Mouse (Mus musculus) stomach, embryonic 15.5 days (tissue): ENCODE measurements around the gene Zfhx3. TPM values are rescaled to one million over a fixed set of nuclear protein-coding genes. Genes with fewer than 3 reads are reported as not detected.

Source experiments
- ATAC-seq: fragments of 200-750 bp; cut with Nextera tagmentation; 2 replicates; pipeline ENCODE4 v1.8.0; 2017; ENCODE audit warnings: low read depth, moderate number of reproducible peaks, moderate TSS enrichment; ENCODE audit not compliant: insufficient read depth, low FRiP score
- H3K27ac ChIP-seq: fragments of 300-500 bp; sonication (generic); 2 replicates; pipeline ENCODE4 v1.5.1; 2015; ENCODE audit warnings: mild to moderate bottlenecking, inconsistent platforms
- H3K27me3 ChIP-seq: fragments of 300-500 bp; sonication (generic); replicated peaks from 2 replicates; pipeline ENCODE4 v1.6.1; 2015; ENCODE audit warnings: inconsistent platforms
- H3K36me3 ChIP-seq: fragments of 300-500 bp; sonication (generic); 2 replicates; pipeline ENCODE4 v1.6.1; 2015; ENCODE audit warnings: inconsistent platforms
- H3K4me1 ChIP-seq: fragments of 300-500 bp; sonication (generic); 2 replicates; pipeline ENCODE4 v1.6.1; 2015; ENCODE audit warnings: inconsistent platforms
- H3K4me2 ChIP-seq: fragments of 300-500 bp; sonication (generic); 2 replicates; pipeline ENCODE4 v1.6.1; 2015; ENCODE audit warnings: mild to moderate bottlenecking, inconsistent platforms
- H3K4me3 ChIP-seq: fragments of 300-500 bp; sonication (generic); replicated peaks from 2 replicates; pipeline ENCODE4 v1.5.1; 2015; ENCODE audit warnings: inconsistent platforms
- H3K9ac ChIP-seq: fragments of 300-500 bp; sonication (generic); 2 replicates; pipeline ENCODE4 v1.6.1; 2015; ENCODE audit warnings: inconsistent platforms
- H3K9me3 ChIP-seq: fragments of 300-500 bp; sonication (generic); 2 replicates; pipeline ENCODE4 v1.6.1; 2016; ENCODE audit warnings: inconsistent platforms
- WGBS: fragments of 180-500 bp; shearing (Covaris S2); methylation state at CpG from one replicate; pipeline ENCODE4 v1.1.7; 2015; 5-methylcytosine and 5-hydroxymethylcytosine counted together
- polyA plus RNA-seq: library from polyadenylated mRNA; unstranded; fragments of >200 nt; fragmentation: Nextera tagmentation; extraction: Ambion mirVana; gene quantifications from 2 replicates; pipeline ENCODE4 v1.2.1, GENCODE M21; 2015

The Zfhx3 gene
- polyA plus RNA-seq, 1 experiment from 2014 or later = 12.9 TPM

DNA sequence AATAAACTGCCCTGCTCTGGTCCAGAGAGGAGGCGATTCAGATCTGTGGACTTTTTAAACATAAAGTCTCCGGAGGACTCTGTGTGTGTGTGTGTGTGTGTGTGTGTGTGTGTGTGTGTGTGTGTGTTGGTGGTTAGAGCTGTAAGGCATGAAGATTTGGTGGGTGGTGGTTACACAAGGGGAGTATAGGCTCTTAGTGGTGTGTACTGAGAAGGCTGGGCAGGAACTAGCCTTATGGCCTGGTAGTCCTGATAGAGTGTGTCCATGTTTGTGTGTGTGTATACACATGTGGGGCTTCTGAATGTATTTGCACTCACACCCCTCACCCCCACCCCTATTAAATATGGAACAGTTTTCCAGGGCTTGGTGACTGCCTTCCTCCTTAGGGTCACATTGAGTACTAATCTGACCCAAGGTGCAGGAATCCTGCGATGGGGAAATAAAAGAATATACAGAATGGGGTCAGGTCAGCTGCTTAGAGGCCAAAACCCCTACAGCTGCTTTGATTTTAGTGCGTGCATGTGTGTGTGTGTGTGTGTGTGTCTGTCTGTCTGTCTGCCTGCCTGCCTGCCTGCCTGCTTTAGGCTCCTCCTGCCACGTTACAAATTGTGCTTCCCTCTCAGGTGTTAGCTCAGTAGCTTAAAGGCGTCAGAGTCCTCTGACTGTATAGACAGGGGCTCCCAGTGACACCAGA lies 764.6 kb downstream of the Zfhx3 start:
- H3K4me1 ChIP-seq = peaks cover 49% of the 10 kb centered on the region
- WGBS = 19% methylated on average over 6 of the region's 6 CpGs
- no peak overlapping the region for H3K9ac ChIP-seq
- H3K4me3 ChIP-seq = peak overlapping the region; percentile 14; the same call in 1 of the 2 replicates
- H3K36me3 ChIP-seq = no peaks in the 10 kb centered on the region
- H3K9me3 ChIP-seq = no peaks in the 10 kb centered on the region
- H3K27me3 ChIP-seq = no peaks in the 10 kb centered on the region
- peak overlapping the region; percentile 54 for H3K27ac ChIP-seq
- ATAC-seq = peak; percentile 24; the same call in 1 of the 2 replicates
- peak overlapping the region; percentile 71 for H3K4me2 ChIP-seq

DNA sequence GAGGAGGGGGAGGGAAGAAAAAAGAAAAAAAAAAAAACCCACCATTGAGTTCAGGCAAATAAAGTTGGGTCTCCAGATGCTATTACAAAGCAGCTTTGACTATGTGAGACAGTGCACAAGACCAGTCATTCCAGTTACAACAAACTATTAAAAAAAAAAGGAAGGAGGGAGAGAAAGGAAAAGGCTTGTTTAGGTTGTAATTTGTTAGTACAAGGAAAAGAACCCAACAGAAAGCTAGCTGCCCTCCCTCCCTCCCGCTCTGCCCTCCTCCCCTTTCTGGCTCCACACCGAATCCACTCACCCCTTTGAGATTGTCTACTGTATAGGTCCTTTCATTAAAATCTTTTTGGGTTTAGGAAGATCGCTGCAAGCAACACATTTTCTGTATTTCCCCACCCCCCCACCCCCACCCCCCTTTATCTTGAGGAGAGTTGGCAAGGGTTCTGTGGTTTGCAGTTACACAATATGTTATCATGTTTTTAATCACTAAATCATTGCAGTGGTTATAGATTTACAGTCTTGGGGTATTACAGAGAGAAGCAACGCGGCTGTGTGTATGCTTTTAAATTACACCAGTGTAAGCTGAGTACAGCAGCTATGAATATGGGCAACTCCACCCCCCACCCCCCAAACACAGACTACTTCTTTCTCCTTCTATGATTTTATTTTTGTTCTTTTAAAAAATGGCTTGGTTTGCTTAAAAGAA lies 765.3 kb downstream of the Zfhx3 start:
- Histone ChIP-seq H3K9me3 (no peaks in the 10 kb centered on the region), H3K4me3 (no peak overlapping the region), H3K27ac (peak overlapping the region; percentile 54), H3K9ac (no peak overlapping the region), H3K36me3 (no peaks in the 10 kb centered on the region), H3K27me3 (no peaks in the 10 kb centered on the region), H3K4me2 (peak overlapping the region; percentile 71; the same call in 1 of the 2 replicates), H3K4me1 (peaks cover 55% of the 10 kb centered on the region)
- 10% methylated on average over 5 of the region's 5 CpGs for WGBS
- no peak for ATAC-seq

DNA sequence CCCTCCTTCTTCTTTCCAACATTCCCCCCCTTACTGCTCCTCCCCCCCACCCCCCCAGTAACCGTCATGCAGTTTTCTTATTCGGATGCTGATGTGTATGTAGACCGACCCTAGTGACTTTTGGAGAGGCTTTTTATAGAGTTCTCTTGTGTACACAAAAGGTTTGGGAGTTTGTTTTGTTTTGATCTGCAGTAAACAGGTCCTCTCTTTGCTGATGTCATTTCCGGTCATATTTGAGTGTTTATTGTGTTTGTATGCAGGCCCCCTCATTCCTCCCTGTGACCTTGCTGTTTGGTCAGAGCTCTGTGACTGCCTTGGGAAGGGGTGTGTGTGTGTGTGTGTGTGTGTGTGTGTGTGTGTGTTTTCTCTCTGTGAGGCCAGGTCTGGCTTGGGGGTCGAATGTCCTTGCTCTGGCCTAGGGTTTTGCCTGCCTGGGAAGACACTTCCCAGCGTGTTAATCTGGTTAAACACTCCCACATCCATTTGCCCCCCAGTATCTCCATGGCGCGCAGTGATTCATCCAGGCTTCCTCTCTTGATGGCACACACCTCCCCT lies 766.5 kb downstream of the Zfhx3 start:
- Histone ChIP-seq H3K4me3 (no peak overlapping the region), H3K27ac (peak overlapping the region; percentile 54; the same call in 1 of the 2 replicates), H3K9ac (no peak overlapping the region), H3K4me1 (peaks cover 66% of the 10 kb centered on the region), H3K4me2 (no peak overlapping the region), H3K36me3 (no peaks in the 10 kb centered on the region), H3K9me3 (no peaks in the 10 kb centered on the region), H3K27me3 (no peaks in the 10 kb centered on the region)
- no peak for ATAC-seq
- 29% methylated on average over 8 of the region's 8 CpGs for WGBS

DNA sequence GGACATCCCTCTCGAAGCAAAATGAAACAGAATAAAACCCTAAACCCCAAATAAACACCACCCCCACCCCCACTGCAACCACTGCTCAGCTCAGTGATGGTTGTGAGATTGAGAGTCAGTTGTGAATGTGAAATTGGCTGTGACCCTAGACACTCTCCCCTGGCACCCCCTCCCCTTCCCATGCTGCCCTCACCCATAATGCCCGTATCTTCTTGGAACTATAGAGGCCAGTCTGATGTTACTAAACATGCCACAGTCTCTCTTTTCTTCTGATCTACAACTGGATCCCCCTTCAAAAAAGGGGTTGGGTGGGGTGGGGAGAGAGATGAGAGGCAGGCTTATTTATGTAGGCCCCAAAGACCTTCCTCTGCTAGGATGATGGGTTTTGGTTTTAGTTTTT lies 767.0 kb downstream of the Zfhx3 start:
- H3K27ac ChIP-seq = peak overlapping the region; percentile 26; the same call in 1 of the 2 replicates
- H3K4me2 ChIP-seq = no peak overlapping the region
- no peak overlapping the region for H3K4me3 ChIP-seq
- no peak overlapping the region for H3K9ac ChIP-seq
- ATAC-seq = no peak
- no peaks in the 10 kb centered on the region for H3K27me3 ChIP-seq
- H3K36me3 ChIP-seq = no peaks in the 10 kb centered on the region
- H3K4me1 ChIP-seq = peaks cover 67% of the 10 kb centered on the region
- 48% methylated on average over 2 of the region's 2 CpGs for WGBS
- H3K9me3 ChIP-seq = no peaks in the 10 kb centered on the region

DNA sequence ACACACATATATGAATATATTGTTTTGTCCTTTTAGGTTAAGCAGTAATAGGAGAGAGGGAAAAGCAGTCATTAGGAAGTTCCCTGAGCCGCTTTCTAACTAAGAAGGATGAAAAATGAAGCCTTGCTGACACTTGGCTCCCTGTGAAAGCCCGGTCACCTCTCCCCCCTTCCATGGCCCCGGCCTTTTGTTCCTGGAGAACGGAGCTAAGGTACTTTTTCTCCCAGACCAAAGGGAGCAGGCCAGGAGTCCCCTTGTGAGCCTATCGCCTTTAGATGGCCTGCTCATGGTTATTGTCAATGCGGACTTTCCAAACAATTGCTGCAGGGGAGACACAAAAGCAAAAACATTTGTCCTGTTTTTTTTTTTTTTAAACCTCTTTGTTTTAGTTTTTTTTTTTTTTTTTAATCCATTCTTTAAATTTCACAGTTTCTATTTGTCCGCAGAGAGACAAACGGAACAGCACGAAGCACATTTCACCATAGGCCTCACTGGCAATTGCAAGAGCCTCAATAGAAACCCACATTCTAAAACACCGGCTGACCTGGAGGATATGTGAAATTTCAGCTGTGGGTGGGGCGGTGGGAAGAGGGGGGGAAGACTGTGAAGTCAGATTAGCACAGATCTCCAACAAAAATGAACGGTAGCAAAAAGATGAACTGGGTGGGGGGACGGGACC lies 767.6 kb downstream of the Zfhx3 start:
- peak overlapping the region; percentile 61 for H3K27ac ChIP-seq
- H3K4me3 ChIP-seq = no peak overlapping the region
- no peak overlapping the region for H3K9ac ChIP-seq
- no peaks in the 10 kb centered on the region for H3K9me3 ChIP-seq
- H3K4me1 ChIP-seq = peaks cover 67% of the 10 kb centered on the region
- H3K4me2 ChIP-seq = no peak overlapping the region
- 38% methylated on average over 13 of the region's 13 CpGs for WGBS
- H3K36me3 ChIP-seq = no peaks in the 10 kb centered on the region
- H3K27me3 ChIP-seq = no peaks in the 10 kb centered on the region
- ATAC-seq = no peak

DNA sequence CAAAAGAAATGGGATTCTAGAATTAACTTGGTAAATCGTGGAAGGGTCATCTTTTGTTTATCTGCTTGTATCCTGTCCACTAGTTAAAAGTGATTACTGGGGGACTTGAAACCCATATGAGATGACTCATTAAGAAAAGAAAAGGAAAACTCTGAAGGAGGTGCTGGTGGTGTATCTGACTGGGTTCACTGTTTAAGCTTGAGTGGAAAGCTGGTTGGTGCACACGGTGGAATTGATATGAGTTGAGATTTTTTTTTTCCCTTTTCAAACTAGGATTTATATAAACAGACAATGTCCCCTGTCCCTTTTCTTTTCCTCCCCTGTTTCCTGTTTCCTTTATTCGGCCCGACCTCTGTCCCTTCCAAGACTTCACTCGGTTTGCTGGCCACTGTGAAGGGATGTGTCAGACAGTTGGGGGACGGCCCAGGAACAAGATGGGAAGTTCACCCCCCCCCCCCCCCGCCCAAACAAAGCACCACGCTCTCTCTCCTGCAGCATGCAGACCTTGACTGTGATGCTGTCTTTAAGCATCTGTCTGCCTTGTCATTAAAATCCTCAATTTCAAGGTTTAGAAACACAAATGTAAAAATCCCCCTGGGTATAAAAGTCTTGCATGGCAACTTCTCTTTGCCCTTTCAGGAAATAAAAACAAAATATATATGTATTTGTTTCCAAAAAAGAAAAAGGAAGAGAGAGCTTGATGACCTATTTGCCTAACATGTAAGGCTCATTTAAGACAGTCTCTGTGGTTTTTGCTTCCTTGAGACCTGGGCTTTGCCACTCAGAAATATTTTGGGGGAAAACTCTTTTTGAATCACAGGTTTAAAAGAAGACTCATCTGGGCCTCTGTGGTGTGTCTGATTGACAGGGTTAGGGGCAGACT lies 768.4 kb downstream of the Zfhx3 start:
- H3K4me1 ChIP-seq = peaks cover 64% of the 10 kb centered on the region
- 16% methylated on average over 8 of the region's 8 CpGs for WGBS

DNA sequence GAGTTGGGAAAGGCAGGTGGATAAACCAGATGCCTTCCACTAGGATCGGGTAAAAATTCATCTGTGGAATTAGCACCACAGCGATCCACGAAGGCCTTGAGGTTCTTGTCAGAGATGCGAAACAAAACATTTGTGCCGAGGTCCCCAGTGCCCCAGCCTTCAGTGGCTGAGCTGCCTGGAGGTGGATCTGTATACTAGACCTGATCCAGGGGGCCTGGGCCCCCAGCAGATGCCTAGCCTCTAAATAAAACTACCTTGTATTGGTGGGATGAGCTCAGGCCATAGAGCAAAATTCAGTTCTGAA lies 769.0 kb downstream of the Zfhx3 start:
- H3K4me3 ChIP-seq = no peak overlapping the region
- no peaks in the 10 kb centered on the region for H3K9me3 ChIP-seq
- H3K4me2 ChIP-seq = no peak overlapping the region; the same call in 1 of the 2 replicates
- H3K9ac ChIP-seq = no peak overlapping the region
- H3K4me1 ChIP-seq = peaks cover 67% of the 10 kb centered on the region
- peak overlapping the region; percentile 87 for H3K27ac ChIP-seq
- no peaks in the 10 kb centered on the region for H3K36me3 ChIP-seq
- 31% methylated on average over 5 of the region's 5 CpGs for WGBS
- H3K27me3 ChIP-seq = no peaks in the 10 kb centered on the region
- ATAC-seq = no peak

More for the DNA sequence above, 768.4 kb downstream of the Zfhx3 start:
- Histone ChIP-seq H3K36me3 (no peaks in the 10 kb centered on the region), H3K27me3 (no peaks in the 10 kb centered on the region), H3K27ac (peak overlapping the region; percentile 87), H3K4me3 (no peak overlapping the region), H3K4me2 (no peak overlapping the region), H3K9ac (no peak overlapping the region), H3K9me3 (no peaks in the 10 kb centered on the region)
- no peak for ATAC-seq

DNA sequence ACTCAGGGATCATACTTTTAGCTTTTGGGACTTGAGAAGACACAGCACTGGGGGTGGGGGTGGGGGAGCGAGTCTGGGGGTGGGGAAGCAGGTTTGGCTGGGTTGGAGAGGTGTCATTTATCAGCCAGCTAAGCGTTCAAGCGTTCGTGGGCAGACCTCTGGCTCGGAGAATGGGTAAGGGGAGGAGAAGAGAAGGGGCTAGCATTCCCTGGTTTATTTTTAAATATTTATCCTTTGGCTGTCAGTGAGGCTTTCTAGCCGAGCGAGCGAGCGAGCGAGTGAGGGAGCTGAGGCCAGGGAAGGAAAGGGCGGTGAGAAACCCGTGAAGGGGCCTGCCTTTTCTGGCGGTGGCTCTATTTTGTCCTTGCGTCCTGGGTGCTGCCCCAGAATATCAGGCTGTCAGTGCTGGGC lies 769.6 kb downstream of the Zfhx3 start:
- H3K4me3 ChIP-seq = 0 out of 2 replicates have a peak overlapping the region, but pooled peaks have one; percentile 6

DNA sequence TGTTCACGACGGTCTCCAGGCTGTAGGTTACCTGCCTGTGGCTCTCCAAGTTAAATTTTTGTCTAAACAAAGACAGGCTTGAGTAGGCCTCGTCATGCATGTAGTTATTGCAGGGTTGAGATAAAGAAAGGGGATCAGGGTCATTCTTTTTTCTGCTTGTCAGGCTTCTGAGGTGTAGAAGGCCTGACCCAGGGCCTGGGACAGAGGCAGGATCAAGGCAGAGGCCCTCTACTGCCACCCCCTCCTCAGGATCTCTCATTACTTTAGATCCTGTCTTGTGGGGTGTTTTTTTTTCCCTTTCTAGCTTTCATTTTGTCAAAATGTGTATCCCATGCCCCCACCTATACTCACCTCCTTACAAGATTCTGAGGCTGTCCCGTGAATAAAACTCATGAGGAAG lies 770.2 kb downstream of the Zfhx3 start:
- Histone ChIP-seq H3K4me2 (peak overlapping the region; percentile 44), H3K9ac (no peak overlapping the region), H3K4me1 (peaks cover 71% of the 10 kb centered on the region), H3K27ac (peak overlapping the region; percentile 87), H3K9me3 (no peaks in the 10 kb centered on the region), H3K36me3 (no peaks in the 10 kb centered on the region), H3K4me3 (no peak overlapping the region), H3K27me3 (no peaks in the 10 kb centered on the region)
- ATAC-seq = no peak
- 33% methylated on average over 4 of the region's 4 CpGs for WGBS

More for the DNA sequence above, 769.6 kb downstream of the Zfhx3 start:
- no peak for ATAC-seq
- Histone ChIP-seq H3K27me3 (no peaks in the 10 kb centered on the region), H3K9ac (no peak overlapping the region), H3K36me3 (no peaks in the 10 kb centered on the region), H3K4me1 (peaks cover 70% of the 10 kb centered on the region), H3K9me3 (no peaks in the 10 kb centered on the region), H3K27ac (peak overlapping the region; percentile 87), H3K4me2 (peak overlapping the region; percentile 44)
- whole genome bisulfite sequencing = 17% methylated on average over 14 of the region's 14 CpGs

DNA sequence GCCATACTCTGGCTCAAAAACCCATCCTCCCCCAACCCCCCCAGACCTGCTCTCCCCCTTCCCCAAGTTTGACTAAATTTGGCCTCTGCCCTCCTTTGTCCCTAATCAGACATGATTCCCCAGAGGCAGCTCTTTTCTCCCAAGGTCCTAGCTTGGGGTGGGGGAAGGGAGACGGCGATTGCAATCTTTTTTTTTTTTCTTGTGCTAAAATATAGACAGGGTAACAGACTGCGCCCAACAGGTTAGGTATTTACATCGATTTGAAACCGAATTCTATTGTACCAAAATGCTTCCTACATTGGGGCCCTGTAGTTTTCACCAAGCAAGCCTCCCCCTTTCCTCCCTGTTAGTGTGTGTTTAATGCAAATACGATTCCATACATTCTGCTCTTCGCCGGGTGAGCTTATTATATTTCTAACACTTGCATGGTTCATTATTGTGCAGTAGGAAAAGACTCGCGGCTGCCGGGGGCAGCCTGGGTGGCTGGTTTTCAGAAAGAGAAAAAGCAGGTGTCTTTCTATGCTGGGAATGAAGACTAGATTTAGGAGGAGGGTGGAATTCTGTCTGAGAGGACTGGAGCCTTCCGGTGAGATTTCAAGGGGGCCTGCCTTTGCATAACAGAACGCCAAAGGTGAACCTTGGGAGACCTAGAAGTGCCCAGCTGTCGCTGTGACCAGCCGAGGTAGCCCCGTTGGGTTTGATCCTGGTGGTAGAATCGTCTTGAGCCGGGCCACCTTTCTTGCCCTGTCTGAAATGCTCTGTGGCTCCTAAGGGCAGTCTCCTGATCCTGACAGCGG lies 771.1 kb downstream of the Zfhx3 start:
- Histone ChIP-seq H3K4me3 (peak overlapping the region; percentile 76), H3K9me3 (no peaks in the 10 kb centered on the region), H3K27ac (peak overlapping the region; percentile 94), H3K9ac (peak overlapping the region; percentile 77; the same call in 1 of the 2 replicates), H3K36me3 (no peaks in the 10 kb centered on the region), H3K4me2 (peak overlapping the region; percentile 89), H3K4me1 (peaks cover 76% of the 10 kb centered on the region), H3K27me3 (no peaks in the 10 kb centered on the region)
- no peak for ATAC-seq
- 21% methylated on average over 19 of the region's 19 CpGs for WGBS
